8 mouse cellular contexts compared by ENCODE assay signal in the genomic region with DNA sequence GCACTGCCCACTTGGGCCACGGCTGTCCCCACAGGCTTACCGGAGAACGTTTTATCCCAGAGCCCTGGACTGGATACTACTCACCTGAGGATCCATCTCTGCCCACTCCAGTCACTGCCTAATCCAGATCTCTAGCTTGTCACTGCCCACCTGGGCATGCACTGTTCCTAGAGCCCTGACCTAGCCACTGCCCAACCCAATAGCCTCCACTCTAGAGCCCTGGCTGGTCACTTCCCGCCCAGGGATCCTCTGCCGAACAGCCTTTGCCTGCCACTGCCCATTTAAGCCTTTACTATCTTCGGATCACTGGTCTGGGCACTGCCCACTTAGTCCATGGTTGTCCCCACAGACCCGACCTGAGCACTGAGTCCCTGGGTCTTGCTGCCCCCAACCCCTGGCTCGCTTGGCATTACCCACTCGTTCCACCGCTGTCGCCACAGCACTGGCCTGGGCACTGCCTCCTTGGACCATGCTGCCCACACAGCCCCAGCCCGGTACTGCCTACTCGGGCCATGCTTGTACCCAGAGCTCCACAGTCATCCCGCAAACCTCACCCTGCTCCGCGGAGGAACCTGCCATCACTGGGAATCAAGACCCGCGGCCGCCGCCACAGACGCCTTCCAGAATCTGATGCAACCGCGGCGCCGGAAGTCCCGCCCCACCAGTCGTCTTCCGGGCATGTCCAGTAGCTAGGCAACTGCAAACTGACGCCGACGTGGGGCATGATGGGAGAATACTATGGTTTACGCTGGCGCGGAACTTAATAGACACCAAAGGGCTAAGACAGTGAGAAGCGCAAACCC. TPM values are rescaled to one million over a fixed set of nuclear protein-coding genes. Genes with fewer than 3 reads are reported as not detected.
DNase-seq lines count a peak whose midpoint lies in the region; ATAC-seq lines count a peak whose summit lies in the region.

A gene (minus strand): TSS at position 663 of the 803 bp plus-strand sequence.

- peak; percentile 99 for ATAC-seq in CD4-positive, CD25-positive, alpha-beta regulatory T cell, adult 4 months
- peak; percentile 92 for ATAC-seq in heart, embryonic 14.5 days (ENCODE audit: insufficient number of reproducible peaks, insufficient read depth, low FRiP score, low read depth)
- ATAC-seq in liver, embryonic 13.5 days (ENCODE audit: low read depth), result peak; percentile 98
- peak; percentile 98 for ATAC-seq in stomach, embryonic 16.5 days (ENCODE audit: insufficient read depth, low FRiP score)

- peak within 1 kb of the TSS; percentile 84 for H3K9ac ChIP-seq in heart, embryonic 14.5 days (ENCODE audit: low read length)
- H3K9ac ChIP-seq in liver, embryonic 13.5 days, result peak within 1 kb of the TSS; percentile 98
- peak within 1 kb of the TSS; percentile 87 for H3K9ac ChIP-seq in stomach, embryonic 16.5 days (ENCODE audit: low read length)

- 2% methylated on average over 35 of the region's 35 CpGs for WGBS in heart, embryonic 14.5 days
- 1% methylated on average over 35 of the region's 35 CpGs for WGBS in liver, embryonic 13.5 days (ENCODE audit: insufficient replicate concordance)
- WGBS in stomach, embryonic 16.5 days, result 1% methylated on average over 35 of the region's 35 CpGs

- DNase-seq in c-Kit-negative CD71-positive TER-119-positive erythroid progenitor cells, embryonic 14.5 days (ENCODE audit: low read depth, low spot score), result peak; percentile 84
- peak; percentile 92 for DNase-seq in fibroblast of lung, adult 2 months (ENCODE audit: low read depth)
- DNase-seq in kidney, postnatal 14 days, result peak; percentile 97
- DNase-seq in liver, embryonic 13.5 days, result peak; percentile 93
- DNase-seq in neural tube, embryonic 10.5 days (ENCODE audit: extremely low spot score, low spot score), result peak; percentile 96

- H3K4me2 ChIP-seq in heart, embryonic 14.5 days (ENCODE audit: low read length), result peak within 1 kb of the TSS; percentile 88
- peak within 1 kb of the TSS; percentile 92 for H3K4me2 ChIP-seq in liver, embryonic 13.5 days
- H3K4me2 ChIP-seq in stomach, embryonic 16.5 days (ENCODE audit: low read depth, low read length), result peak within 1 kb of the TSS; percentile 89

- 0 out of 4 replicates have a peak within 1 kb of the TSS, but pooled peaks of 1 of the 2 experiments have one; percentile 25 for H3K27ac ChIP-seq in heart, embryonic 14.5 days (replicated peaks in 1 of 2; ENCODE audit: control insufficient read depth in 1 of 2, insufficient read depth in 1 of 2, low read depth in 2 of 2, low read length in 2 of 2)
- H3K27ac ChIP-seq in liver, embryonic 13.5 days, result peak within 1 kb of the TSS; percentile 85
- peak within 1 kb of the TSS; percentile 35; the same call in 1 of the 2 replicates for H3K27ac ChIP-seq in stomach, embryonic 16.5 days (ENCODE audit: low read length)

- H3K27me3 ChIP-seq in heart, embryonic 14.5 days (ENCODE audit: control insufficient read depth, insufficient read depth, low read length), result no peaks in the 10 kb centered on the region
- no peaks in the 10 kb centered on the region for H3K27me3 ChIP-seq in liver, embryonic 13.5 days
- H3K27me3 ChIP-seq in stomach, embryonic 16.5 days (ENCODE audit: control insufficient read depth, insufficient read depth, low read length), result no peaks in the 10 kb centered on the region

- H3K9me3 ChIP-seq in heart, embryonic 14.5 days (ENCODE audit: control insufficient read depth, low read length), result no peaks in the 10 kb centered on the region
- H3K9me3 ChIP-seq in liver, embryonic 13.5 days (replicated peaks), result no peaks in the 10 kb centered on the region
- H3K9me3 ChIP-seq in stomach, embryonic 16.5 days (replicated peaks; ENCODE audit: control insufficient read depth, low read length), result no peaks in the 10 kb centered on the region

- H3K36me3 ChIP-seq in heart, embryonic 14.5 days (ENCODE audit: control insufficient read depth, insufficient read depth, low read length), result 0 out of 2 replicates have a peak, but pooled peaks cover 4% of the 10 kb centered on the region
- H3K36me3 ChIP-seq in liver, embryonic 13.5 days, result peaks cover 41% of the 10 kb centered on the region
- no peaks in the 10 kb centered on the region for H3K36me3 ChIP-seq in stomach, embryonic 16.5 days (ENCODE audit: control insufficient read depth, insufficient read depth, low read length)

- peaks cover 8 to 20% of the 10 kb centered on the region in 2 experiments for H3K4me1 ChIP-seq in heart, embryonic 14.5 days (ENCODE audit: control insufficient read depth in 2 of 2, insufficient read depth in 2 of 2, low read length in 2 of 2)
- H3K4me1 ChIP-seq in liver, embryonic 13.5 days (replicated peaks), result peaks cover 49% of the 10 kb centered on the region
- peaks cover 18% of the 10 kb centered on the region for H3K4me1 ChIP-seq in stomach, embryonic 16.5 days (ENCODE audit: control insufficient read depth, insufficient read depth, low read length)

- peak within 1 kb of the TSS; percentile 59 to 82 for H3K4me3 ChIP-seq in heart, embryonic 14.5 days (ENCODE audit: control insufficient read depth in 1 of 2, insufficient read depth in 1 of 2, low read depth in 1 of 2, low read length in 2 of 2)
- peak within 1 kb of the TSS; percentile 100 for H3K4me3 ChIP-seq in liver, embryonic 13.5 days (replicated peaks)
- peak within 1 kb of the TSS; percentile 79 for H3K4me3 ChIP-seq in stomach, embryonic 16.5 days (replicated peaks; ENCODE audit: low read length)

RNA-seq across cellular contexts. Expression of the gene that starts here (rescaled TPM):
- polyA plus RNA-seq in CD4-positive, CD25-positive, alpha-beta regulatory T cell, adult 4 months (2017; shearing (Covaris generic)), result 10 to 100 TPM; 29.5 to 51.5 TPM
- polyA plus RNA-seq in heart, embryonic 14.5 days (2014; fragmentation: Nextera tagmentation; extraction: Ambion mirVana), result 24.3 and 24.5 TPM in 2 replicates
- 64.3 and 69.3 TPM in 2 replicates for polyA plus RNA-seq in liver, embryonic 13.5 days (2015; fragmentation: Nextera tagmentation; extraction: Ambion mirVana)
- 72.8 and 85.8 TPM in 2 replicates for polyA plus RNA-seq in stomach, embryonic 16.5 days (2015; fragmentation: Nextera tagmentation; extraction: Ambion mirVana)
